ENCODE assay signal across 13 mouse cellular contexts in the genomic region with DNA sequence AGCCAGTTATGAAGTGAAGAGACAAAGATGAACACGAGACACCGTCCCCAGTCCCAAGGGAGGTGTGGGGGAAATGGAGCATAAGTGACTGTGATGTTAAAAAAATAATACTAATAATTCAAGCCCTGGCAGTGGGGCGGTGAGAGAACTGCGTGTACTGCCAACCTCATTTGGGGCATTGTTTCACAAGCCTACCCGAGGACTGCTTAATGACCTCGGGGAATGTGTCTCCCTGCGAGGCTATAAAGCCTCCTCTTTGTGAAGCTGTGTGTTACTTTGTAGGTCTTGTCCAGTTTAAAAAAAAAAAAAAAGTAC. TPM values are rescaled to one million over a fixed set of nuclear protein-coding genes. Genes with fewer than 3 reads are reported as not detected.
DNase-seq lines count a peak whose midpoint lies in the region; ATAC-seq and TF ChIP-seq lines count a peak whose summit lies in the region.
"Had no signal": no experiment of that assay in that cellular context is flagged by ENCODE, and none has a peak within 500 bp of the region (broad histone marks: within the 10 kb centered on the region; RNA-seq: fewer than 3 reads in every experiment).

No protein-coding gene starts in this region.

- no peaks in the 10 kb centered on the region; the same call in 1 of the 2 replicates for H3K4me1 ChIP-seq in lung, adult 2 months (ENCODE audit: control insufficient read depth, insufficient read depth, low read length)
- peaks cover 14% of the 10 kb centered on the region for H3K4me1 ChIP-seq in embryonic facial prominence, embryonic 13.5 days
- H3K4me1 ChIP-seq in forebrain, embryonic 13.5 days, result peaks cover 15% of the 10 kb centered on the region
- H3K4me1 ChIP-seq: megakaryocyte, embryonic 14.5 days had no signal

- ATAC-seq in embryonic facial prominence, embryonic 13.5 days (ENCODE audit: insufficient number of reproducible peaks, insufficient read depth, low FRiP score, low TSS enrichment, low read depth), result no peak
- no peak for ATAC-seq in inflammation-experienced regulatory T-cells, adult 6 months
- ATAC-seq in forebrain, embryonic 13.5 days, result no peak; the same call in 1 of the 2 replicates

- no peaks in the 10 kb centered on the region for H3K27me3 ChIP-seq in embryonic facial prominence, embryonic 13.5 days
- no peaks in the 10 kb centered on the region for H3K27me3 ChIP-seq in forebrain, embryonic 13.5 days
- H3K27me3 ChIP-seq: heart, embryonic 15.5 days had no signal

- H3K36me3 ChIP-seq in embryonic facial prominence, embryonic 13.5 days, result no peaks in the 10 kb centered on the region
- no peaks in the 10 kb centered on the region for H3K36me3 ChIP-seq in forebrain, embryonic 13.5 days (ENCODE audit: poor library complexity, severe bottlenecking)
- H3K36me3 ChIP-seq: heart, embryonic 15.5 days had no signal

- intact Hi-C loops in gastrocnemius, adult 2 months (cut with DNase I), result no loop called here
- intact Hi-C loops in gastrocnemius, postnatal 14 days (cut with DNase I; ENCODE audit: low total_unique reads), result no loop called here

- no peaks in the 10 kb centered on the region for H3K9me3 ChIP-seq in embryonic facial prominence, embryonic 13.5 days
- H3K9me3 ChIP-seq in forebrain, embryonic 13.5 days (replicated peaks), result no peaks in the 10 kb centered on the region
- H3K9me3 ChIP-seq: heart, embryonic 15.5 days; megakaryocyte, embryonic 14.5 days had no signal

- H3K4me2 ChIP-seq in embryonic facial prominence, embryonic 13.5 days, result no peak overlapping the region
- H3K4me2 ChIP-seq in forebrain, embryonic 13.5 days, result no peak overlapping the region
- H3K4me2 ChIP-seq: heart, embryonic 15.5 days had no signal

- peak; percentile 46 for DNase-seq in gastrocnemius, adult 2 months
- DNase-seq in gastrocnemius, postnatal 14 days, result no peak
- DNase-seq in lung, adult 18-20 months, result peak; percentile 32 to 46
- DNase-seq in lung, adult 2 months, result no peak
- DNase-seq in mesoderm, embryonic 11.5 days (ENCODE audit: low read depth, low spot score), result peak; percentile 34
- DNase-seq: right cerebral cortex, postnatal 4 days had no signal

- H3K4me3 ChIP-seq in gastrocnemius, adult 2 months, result no peak overlapping the region
- H3K4me3 ChIP-seq in lung, adult 2 months (replicated peaks; ENCODE audit: extremely low read depth, low read depth, low read length), result no peak overlapping the region
- H3K4me3 ChIP-seq in embryonic facial prominence, embryonic 13.5 days, result no peak overlapping the region
- H3K4me3 ChIP-seq in forebrain, embryonic 13.5 days, result no peak overlapping the region
- H3K4me3 ChIP-seq: heart, embryonic 15.5 days; megakaryocyte, embryonic 14.5 days had no signal

- no peak for TF ChIP-seq CTCF in gastrocnemius, adult 2 months (IDR thresholded peaks at IDR 0.05)
- no peak for TF ChIP-seq CTCF in lung, adult 2 months (IDR thresholded peaks at IDR 0.05; ENCODE audit: insufficient read depth, low read length)

- 42% methylated on average over 7 of the region's 7 CpGs for WGBS in lung, adult 2 months
- WGBS in embryonic facial prominence, embryonic 13.5 days, result 32% methylated on average over 7 of the region's 7 CpGs
- WGBS in forebrain, embryonic 13.5 days, result 34% methylated on average over 7 of the region's 7 CpGs

- H3K27ac ChIP-seq in gastrocnemius, adult 2 months, result peak overlapping the region; percentile 63
- H3K27ac ChIP-seq in embryonic facial prominence, embryonic 13.5 days, result peak overlapping the region; percentile 51; the same call in 1 of the 2 replicates
- H3K27ac ChIP-seq in forebrain, embryonic 13.5 days, result no peak overlapping the region
- H3K27ac ChIP-seq: heart, embryonic 15.5 days had no signal

- TF ChIP-seq POLR2A in lung, adult 2 months (IDR thresholded peaks at IDR 0.05; ENCODE audit: borderline replicate concordance, extremely low read depth, low read depth, low read length), result no peak

- no peak overlapping the region for H3K9ac ChIP-seq in embryonic facial prominence, embryonic 13.5 days
- no peak overlapping the region for H3K9ac ChIP-seq in forebrain, embryonic 13.5 days
- H3K9ac ChIP-seq: heart, embryonic 15.5 days had no signal

RNA-seq across cellular contexts. Expression of gene Lamtor5, which starts 16.9 kb away (rescaled TPM):
- 10 to 100 TPM; 57.8 to 64.8 TPM for total RNA-seq in gastrocnemius, adult 2 months (2021)
- 10 to 100 TPM; 46.8 to 53.2 TPM for total RNA-seq in gastrocnemius, postnatal 14 days (2021)
- 85.9 and 111 TPM in 2 replicates for polyA plus RNA-seq in lung, adult 2 months (2012; rRNA removed)
- polyA plus RNA-seq in embryonic facial prominence, embryonic 13.5 days (2015; fragmentation: Nextera tagmentation; extraction: Ambion mirVana), result 194 and 201 TPM in 2 replicates
- polyA plus RNA-seq in inflammation-experienced regulatory T-cells, adult 6 months (2017; shearing (Covaris generic)), result 100 to 1,000 TPM; 181 to 254 (median 184) TPM
- 227 and 246 TPM in 2 replicates for polyA plus RNA-seq in forebrain, embryonic 13.5 days (2015; fragmentation: Nextera tagmentation; extraction: Ambion mirVana)

RNA-seq across cellular contexts. Expression of gene Prok1, which starts 22.3 kb away (rescaled TPM):
- total RNA-seq in gastrocnemius, adult 2 months (2021), result not detected
- not detected for total RNA-seq in gastrocnemius, postnatal 14 days (2021)
- 0.19 TPM in 1 of 2 replicates, not detected in the other for polyA plus RNA-seq in lung, adult 2 months (2012; rRNA removed)
- 0.13 TPM in 1 of 2 replicates, not detected in the other for polyA plus RNA-seq in embryonic facial prominence, embryonic 13.5 days (2015; fragmentation: Nextera tagmentation; extraction: Ambion mirVana)
- under 1 TPM in 2 of 3 experiments, not detected in 1; 0.25 to 0.40 TPM for polyA plus RNA-seq in inflammation-experienced regulatory T-cells, adult 6 months (2017; shearing (Covaris generic))
- 0.10 TPM in 1 of 2 replicates, not detected in the other for polyA plus RNA-seq in forebrain, embryonic 13.5 days (2015; fragmentation: Nextera tagmentation; extraction: Ambion mirVana)
- total RNA-seq: left cerebral cortex, postnatal 10 days had no signal
- polyA plus RNA-seq: embryonic facial prominence, embryonic 11.5 days; heart, embryonic 15.5 days had no signal

RNA-seq across cellular contexts. Expression of gene Slc16a4, which starts 29.2 kb away (rescaled TPM):
- under 1 TPM in 1 of 2 experiments, not detected in 1; 0.17 TPM for total RNA-seq in gastrocnemius, adult 2 months (2021)
- under 1 TPM; 0.18 to 0.25 TPM for total RNA-seq in gastrocnemius, postnatal 14 days (2021)
- 0.19 and 0.44 TPM in 2 replicates for polyA plus RNA-seq in lung, adult 2 months (2012; rRNA removed)
- polyA plus RNA-seq in embryonic facial prominence, embryonic 13.5 days (2015; fragmentation: Nextera tagmentation; extraction: Ambion mirVana), result 3.6 and 5.3 TPM in 2 replicates
- 1 to 10 TPM; 1.5 to 1.9 (median 1.6) TPM for polyA plus RNA-seq in inflammation-experienced regulatory T-cells, adult 6 months (2017; shearing (Covaris generic))
- 2.4 and 3.1 TPM in 2 replicates for polyA plus RNA-seq in forebrain, embryonic 13.5 days (2015; fragmentation: Nextera tagmentation; extraction: Ambion mirVana)

RNA-seq across cellular contexts. Expression of gene A630076J17Rik, which starts 31.4 kb away (rescaled TPM):
- total RNA-seq in gastrocnemius, adult 2 months (2021), result not detected
- not detected for total RNA-seq in gastrocnemius, postnatal 14 days (2021)
- not detected in 2 replicates for polyA plus RNA-seq in lung, adult 2 months (2012; rRNA removed)
- not detected in 2 replicates for polyA plus RNA-seq in embryonic facial prominence, embryonic 13.5 days (2015; fragmentation: Nextera tagmentation; extraction: Ambion mirVana)
- polyA plus RNA-seq in inflammation-experienced regulatory T-cells, adult 6 months (2017; shearing (Covaris generic)), result under 1 TPM in 1 of 3 experiments, not detected in 2; 0.31 TPM
- polyA plus RNA-seq in forebrain, embryonic 13.5 days (2015; fragmentation: Nextera tagmentation; extraction: Ambion mirVana), result not detected in 2 replicates
- total RNA-seq: left cerebral cortex, postnatal 10 days had no signal

RNA-seq across cellular contexts. Expression of gene Cym, which starts 40.3 kb away (rescaled TPM):
- total RNA-seq in gastrocnemius, adult 2 months (2021), result not detected
- not detected for total RNA-seq in gastrocnemius, postnatal 14 days (2021)
- 0.25 and 0.27 TPM in 2 replicates for polyA plus RNA-seq in lung, adult 2 months (2012; rRNA removed)
- 0.34 and 1.4 TPM in 2 replicates for polyA plus RNA-seq in embryonic facial prominence, embryonic 13.5 days (2015; fragmentation: Nextera tagmentation; extraction: Ambion mirVana)
- under 1 TPM in 1 of 3 experiments, not detected in 2; 0.49 TPM for polyA plus RNA-seq in inflammation-experienced regulatory T-cells, adult 6 months (2017; shearing (Covaris generic))
- polyA plus RNA-seq in forebrain, embryonic 13.5 days (2015; fragmentation: Nextera tagmentation; extraction: Ambion mirVana), result 0.35 TPM in 1 of 2 replicates, not detected in the other
- polyA plus RNA-seq: embryonic facial prominence, embryonic 11.5 days had no signal

Comparison
In these comparisons a context has a peak if more than half of its experiments do, and no peak if none do; other contexts are left out.
1. DNase-seq: peak in gastrocnemius, adult 2 months (single experiment), lung, adult 18-20 months (2 of 2) and mesoderm, embryonic 11.5 days (single experiment); none in gastrocnemius, postnatal 14 days (single experiment) and lung, adult 2 months (single experiment).